Mouse (Mus musculus) CH12.LX (cell line): ENCODE measurements around the gene Gm826. TPM values are rescaled to one million over a fixed set of nuclear protein-coding genes. Genes with fewer than 3 reads are reported as not detected.

Source experiments
- DNase-seq: peaks from one replicate; pipeline ENCODE4 v3.0.0-alpha.2; 2013; ENCODE audit errors: extremely low read depth
- H3K27ac ChIP-seq: 2 replicates; pipeline ENCODE4 v1.5.1; 2012; ENCODE audit warnings: low read depth, mild to moderate bottlenecking, control low read depth, moderate library complexity; ENCODE audit not compliant: insufficient read depth
- H3K27me3 ChIP-seq: replicated peaks from 2 replicates; pipeline ENCODE3; 2012; ENCODE audit warnings: inconsistent platforms
- H3K36me3 ChIP-seq, 2 experiments: replicated peaks in 1 of 2; 2 replicates each; pipeline versions ENCODE3 to v1.6.1; 2012; ENCODE audit warnings: inconsistent platforms in 1 of 2, low read length in 1 of 2, mild to moderate bottlenecking in 1 of 2, mixed read lengths in 1 of 2, moderate library complexity in 1 of 2; ENCODE audit not compliant: control insufficient read depth in 1 of 2, insufficient read depth in 1 of 2
- H3K4me1 ChIP-seq, 2 experiments: 2 replicates each; pipeline ENCODE4 v1.6.1; 2012; ENCODE audit warnings: inconsistent platforms in 1 of 2, moderate library complexity in 1 of 2; ENCODE audit not compliant: insufficient read depth in 2 of 2, control insufficient read depth in 1 of 2
- H3K4me2 ChIP-seq: 2 replicates; pipeline ENCODE4 v1.6.1; 2012; ENCODE audit warnings: low read depth, mild to moderate bottlenecking, control low read depth; ENCODE audit not compliant: poor library complexity, insufficient read depth, severe bottlenecking
- H3K4me3 ChIP-seq, 3 experiments: fragments of 150-350 bp in 1 of 3; sonication (generic) in 1 of 3; replicated peaks in 1 of 3; 2 replicates each; pipeline versions ENCODE3 to v1.5.1; 2011 to 2012; ENCODE audit warnings: low read depth in 2 of 3, low read length in 2 of 3, mild to moderate bottlenecking in 2 of 3, moderate library complexity in 2 of 3, control low read depth in 1 of 3, improper control_type of control experiment in 1 of 3, inconsistent platforms in 1 of 3, mixed read lengths in 1 of 3; ENCODE audit not compliant: poor library complexity in 1 of 3
- H3K79me2 ChIP-seq: replicated peaks from 2 replicates; pipeline ENCODE4 v1.6.1; 2012; ENCODE audit warnings: mild to moderate bottlenecking, moderate library complexity; ENCODE audit not compliant: control insufficient read depth, poor library complexity, insufficient read depth, severe bottlenecking; ENCODE audit errors: extremely low read depth
- H3K9ac ChIP-seq: 2 replicates; pipeline ENCODE4 v1.6.1; 2012; ENCODE audit warnings: low read depth, mild to moderate bottlenecking, control low read depth, moderate library complexity; ENCODE audit not compliant: insufficient read depth
- H3K9me3 ChIP-seq: replicated peaks from 2 replicates; pipeline ENCODE3; 2012; ENCODE audit warnings: low read length, inconsistent platforms, mixed read lengths
- CHD1 ChIP-seq: IDR thresholded peaks from 2 replicates; pipeline ENCODE4 v1.6.1; 2012; ENCODE audit warnings: low read depth, low read length, improper control_type of control experiment, inconsistent platforms
- CHD2 ChIP-seq: IDR thresholded peaks from 2 replicates; pipeline ENCODE4 v1.6.1; 2011; ENCODE audit warnings: low read length, improper control_type of control experiment
- CTCF ChIP-seq, 2 experiments: IDR thresholded peaks in 1 of 2; conservative IDR thresholded peaks in 1 of 2; 2 replicates each; pipeline ENCODE4 v1.5.1; 2011 to 2012; ENCODE audit warnings: low read depth in 2 of 2, low read length in 2 of 2, improper control_type of control experiment in 1 of 2, inconsistent platforms in 1 of 2, mild to moderate bottlenecking in 1 of 2, moderate library complexity in 1 of 2
- ETS1 ChIP-seq: conservative IDR thresholded peaks from 2 replicates; pipeline ENCODE4 v1.6.1; 2012; ENCODE audit warnings: low read depth, mild to moderate bottlenecking, inconsistent platforms, low read length, improper control_type of control experiment, moderate library complexity
- GABPA ChIP-seq: IDR thresholded peaks from 2 replicates; pipeline ENCODE4 v1.6.1; 2012; ENCODE audit warnings: low read depth, low read length, improper control_type of control experiment, inconsistent platforms; ENCODE audit not compliant: insufficient replicate concordance
- IRF4 ChIP-seq: IDR thresholded peaks from 2 replicates; pipeline ENCODE4 v1.6.1; 2014; ENCODE audit warnings: low read depth, mild to moderate bottlenecking, inconsistent platforms, low read length, improper control_type of control experiment
- JUN ChIP-seq: IDR thresholded peaks from 2 replicates; pipeline ENCODE4 v1.6.1; 2011; ENCODE audit warnings: low read depth, mild to moderate bottlenecking, low read length, improper control_type of control experiment, moderate library complexity; ENCODE audit not compliant: insufficient read depth
- MAFK ChIP-seq: IDR thresholded peaks from 2 replicates; pipeline ENCODE4 v1.6.1; 2011; ENCODE audit warnings: low read length, improper control_type of control experiment; ENCODE audit not compliant: insufficient replicate concordance
- MAX ChIP-seq: IDR thresholded peaks from 2 replicates; pipeline ENCODE4 v1.6.1; 2011; ENCODE audit warnings: low read length, improper control_type of control experiment
- MEF2A ChIP-seq: IDR thresholded peaks from 2 replicates; pipeline ENCODE4 v1.6.1; 2014; ENCODE audit warnings: low read depth, mild to moderate bottlenecking, inconsistent platforms, low read length, improper control_type of control experiment, borderline replicate concordance
- MXI1 ChIP-seq: IDR thresholded peaks from 2 replicates; pipeline ENCODE4 v1.6.1; 2011; ENCODE audit warnings: mild to moderate bottlenecking, low read depth, low read length, improper control_type of control experiment
- NELFE ChIP-seq: IDR thresholded peaks from 2 replicates; pipeline ENCODE4 v1.6.1; 2011; ENCODE audit warnings: low read depth, low read length, improper control_type of control experiment
- NRF1 ChIP-seq: IDR thresholded peaks from 2 replicates; pipeline ENCODE4 v1.6.1; 2014; ENCODE audit warnings: low read depth, mild to moderate bottlenecking, inconsistent platforms, low read length, improper control_type of control experiment, moderate library complexity
- POLR2A ChIP-seq: IDR thresholded peaks from 2 replicates; pipeline ENCODE4 v1.6.1; 2011; ENCODE audit warnings: low read depth, mild to moderate bottlenecking, improper control_type of control experiment, low read length
- POLR2AphosphoS2 ChIP-seq: IDR thresholded peaks from 2 replicates; pipeline ENCODE4 v1.6.1; 2011; ENCODE audit warnings: low read depth, low read length, improper control_type of control experiment
- RAD21 ChIP-seq: IDR thresholded peaks from 2 replicates; pipeline ENCODE4 v1.6.1; 2011; ENCODE audit warnings: low read depth, mild to moderate bottlenecking, low read length, improper control_type of control experiment, moderate library complexity
- RCOR1 ChIP-seq: conservative IDR thresholded peaks from 2 replicates; pipeline ENCODE4 v1.6.1; 2012; ENCODE audit warnings: low read depth, mild to moderate bottlenecking, inconsistent platforms, low read length, improper control_type of control experiment
- SIN3A ChIP-seq: IDR thresholded peaks from 2 replicates; pipeline ENCODE4 v1.6.1; 2012; ENCODE audit warnings: low read length, improper control_type of control experiment, inconsistent platforms
- SMC3 ChIP-seq: IDR thresholded peaks from 2 replicates; pipeline ENCODE4 v1.6.1; 2011; ENCODE audit warnings: low read depth, low read length, improper control_type of control experiment
- TBP ChIP-seq: conservative IDR thresholded peaks from 2 replicates; pipeline ENCODE4 v1.6.1; 2011; ENCODE audit warnings: low read depth, low read length, improper control_type of control experiment
- UBTF ChIP-seq: IDR thresholded peaks from 2 replicates; pipeline ENCODE4 v1.6.1; 2012; ENCODE audit warnings: low read depth, mild to moderate bottlenecking, inconsistent platforms, low read length, improper control_type of control experiment, moderate library complexity
- USF1 ChIP-seq: IDR thresholded peaks from 2 replicates; pipeline ENCODE4 v1.6.1; 2014; ENCODE audit warnings: low read depth, mild to moderate bottlenecking, inconsistent platforms, low read length, improper control_type of control experiment
- ZC3H11A ChIP-seq: IDR thresholded peaks from 2 replicates; pipeline ENCODE4 v1.6.1; 2012; ENCODE audit warnings: low read depth, mild to moderate bottlenecking, inconsistent platforms, low read length, improper control_type of control experiment
- ZKSCAN1 ChIP-seq: IDR thresholded peaks from 2 replicates; pipeline ENCODE4 v1.6.1; 2012; ENCODE audit warnings: low read depth, inconsistent platforms, low read length, improper control_type of control experiment, borderline replicate concordance
- ZNF384 ChIP-seq: IDR thresholded peaks from 2 replicates; pipeline ENCODE4 v1.6.1; 2012; ENCODE audit warnings: low read depth, low read length, improper control_type of control experiment, inconsistent platforms
- dilution Hi-C: fragments of 300-500 bp; cut with MboI; formaldehyde crosslinking; loops from 2 replicates; pipeline ENCODE4 v1.14.3; 2020; ENCODE audit warnings: low sequenced_read_pairs; ENCODE audit not compliant: extremely low pct_unique_long_range_greater_than_20kb, extremely low pct_ligation_motif_present
- in situ Hi-C: fragments of 300-500 bp; cut with MboI; formaldehyde crosslinking; loops from 3 replicates; pipeline ENCODE4 v1.14.3; 2019; ENCODE audit warnings: low sequenced_read_pairs, low pct_ligation_motif_present, low pct_unique_long_range_greater_than_20kb, mixed read lengths
- polyA plus RNA-seq: library from polyadenylated mRNA; unstranded; fragments of >175 nt; gene quantifications from 2 replicates; pipeline ENCODE4 v1.2.1, GENCODE M21; 2012; ENCODE audit warnings: low read depth; ENCODE audit not compliant: insufficient read length
- total RNA-seq, 2 experiments: library from RNA; depleted of rRNA; stranded (reverse); fragments of 300-350 nt in 1 of 2; fragments of >200 nt in 1 of 2; gene quantifications; 2 replicates each; pipeline ENCODE4 v1.2.3; 2012 to 2014

Gene Gm826
- total and polyA plus RNA-seq, 3 experiments = 0.32 TPM; not detected in 2

DNA sequence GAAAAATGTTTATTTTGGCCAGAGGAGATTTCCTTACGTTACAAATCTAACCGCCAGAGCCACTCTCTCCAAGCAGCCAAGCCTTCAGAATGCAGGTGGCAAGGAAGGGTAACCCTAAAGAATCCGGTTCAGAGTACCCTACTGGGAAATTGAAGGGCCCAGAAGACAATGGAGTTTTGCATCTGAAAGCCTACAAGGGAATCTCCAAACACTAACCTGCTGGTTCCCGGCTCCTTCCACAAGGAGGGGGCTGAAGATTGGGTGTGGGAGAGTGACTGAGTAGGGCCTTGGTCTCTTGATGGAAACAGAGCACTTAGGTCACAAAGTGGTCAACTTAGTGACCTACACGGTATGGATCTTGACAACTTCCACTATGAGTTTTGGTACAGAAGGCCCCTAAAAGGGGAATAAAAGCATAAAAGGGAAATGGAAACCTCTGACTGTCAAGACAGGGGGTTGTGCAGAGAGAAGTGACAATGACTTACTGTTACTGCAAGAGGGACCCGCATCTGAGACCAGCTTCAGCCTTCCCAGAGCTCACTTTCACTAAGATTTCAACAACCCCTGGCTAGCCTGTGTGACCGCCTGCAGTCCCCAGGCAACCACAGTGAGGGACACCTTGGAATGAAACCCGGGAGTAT, 26.4 kb upstream of the Gm826 start:
- no peak for DNase-seq
- in situ Hi-C loops (loop anchor here (25.0 kb wide), 1 partner anchor 298 kb away; no protein-coding TSS in a partner anchor), dilution Hi-C loops (no loop called here)
- no peaks in the 10 kb centered on the region for H3K9me3 ChIP-seq
- no peak overlapping the region for H3K4me3 ChIP-seq
- no peak for TF ChIP-seq ZKSCAN1
- no peak overlapping the region for H3K9ac ChIP-seq
- no peak overlapping the region for H3K27ac ChIP-seq
- peaks cover 29% of the 10 kb centered on the region for H3K27me3 ChIP-seq
- no peaks in the 10 kb centered on the region for H3K36me3 ChIP-seq
- no peak overlapping the region for H3K4me2 ChIP-seq
- no peaks in the 10 kb centered on the region for H3K79me2 ChIP-seq
- no peaks in the 10 kb centered on the region for H3K4me1 ChIP-seq

DNA sequence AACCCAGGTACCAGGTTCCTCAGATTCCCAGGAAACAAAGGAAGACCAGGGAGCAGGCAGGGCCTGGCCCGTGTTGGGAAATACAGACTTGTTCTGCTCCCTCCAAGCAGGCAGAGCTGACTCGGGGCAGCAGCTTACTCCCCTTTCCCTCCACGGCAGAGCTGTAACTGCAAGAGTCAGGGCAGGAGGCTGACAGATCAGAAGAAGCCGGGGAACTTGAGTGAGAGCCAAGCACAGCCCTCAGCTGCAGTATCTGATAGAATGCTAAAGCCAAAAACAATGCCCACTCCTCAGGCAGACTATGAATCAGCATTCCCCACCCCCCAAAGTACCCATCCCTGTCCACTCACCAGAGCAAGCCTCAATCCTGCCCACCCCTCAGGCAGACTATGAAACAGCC, 24.9 kb upstream of the Gm826 start:
- peaks cover 25% of the 10 kb centered on the region for H3K27me3 ChIP-seq
- no peak overlapping the region for H3K4me2 ChIP-seq
- dilution Hi-C loops (no loop called here), in situ Hi-C loops (loop anchor here (25.0 kb wide), 1 partner anchor 297 kb away; no protein-coding TSS in a partner anchor)
- H3K9ac ChIP-seq = no peak overlapping the region
- no peaks in the 10 kb centered on the region for H3K9me3 ChIP-seq
- H3K27ac ChIP-seq = no peak overlapping the region
- TF ChIP-seq CHD1 (no peak), POLR2A (no peak), MXI1 (no peak), SMC3 (no peak), TBP (no peak), SIN3A (no peak), GABPA (no peak), NRF1 (no peak), ETS1 (no peak), CTCF (conservative IDR thresholded peaks at IDR 0.05 in 1 of 2, IDR thresholded peaks at IDR 0.05 in 1 of 2; ENCODE audit: low read depth in 2 of 2, low read length in 2 of 2) (no peak), USF1 (no peak), RAD21 (no peak)
- H3K36me3 ChIP-seq = no peaks in the 10 kb centered on the region
- no peak for DNase-seq
- H3K79me2 ChIP-seq = no peaks in the 10 kb centered on the region
- H3K4me3 ChIP-seq = no peak overlapping the region
- H3K4me1 ChIP-seq = peaks cover 0 to under 1% of the 10 kb centered on the region in 2 experiments; a peak in 2 of 4 replicates

DNA sequence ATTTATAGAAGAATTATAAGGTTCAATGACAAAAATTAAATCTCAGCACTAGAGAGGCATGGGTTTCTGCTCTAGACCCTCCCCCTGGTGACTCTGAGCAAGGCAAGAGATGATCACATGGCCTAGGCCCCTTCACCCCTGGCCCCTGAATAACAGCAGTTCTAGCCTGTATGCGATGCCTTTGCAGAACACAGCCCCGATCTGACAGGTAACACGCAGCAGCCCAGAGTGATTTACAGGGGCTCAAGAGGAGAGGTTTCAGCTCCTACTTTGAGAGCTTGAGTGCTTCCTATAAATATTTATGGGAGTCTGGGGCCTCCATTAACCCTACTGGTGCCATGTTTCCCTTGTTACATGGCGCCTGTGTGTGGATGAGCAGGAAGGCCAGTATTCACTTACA, 23.5 kb upstream of the Gm826 start:
- Histone ChIP-seq H3K9ac (no peak overlapping the region), H3K4me2 (no peak overlapping the region), H3K27ac (no peak overlapping the region), H3K4me1 (peaks cover 0 to 5% of the 10 kb centered on the region in 2 experiments; a peak in 2 of 4 replicates), H3K9me3 (no peaks in the 10 kb centered on the region), H3K36me3 (no peaks in the 10 kb centered on the region), H3K27me3 (peaks cover 16% of the 10 kb centered on the region), H3K79me2 (no peaks in the 10 kb centered on the region), H3K4me3 (no peak overlapping the region)
- dilution Hi-C loops (no loop called here), in situ Hi-C loops (loop anchor here (25.0 kb wide), 1 partner anchor 295 kb away; no protein-coding TSS in a partner anchor)
- no peak for DNase-seq
- TF ChIP-seq CHD2 (no peak), NELFE (no peak), RCOR1 (no peak), MAFK (no peak), UBTF (no peak), CTCF (conservative IDR thresholded peaks at IDR 0.05 in 1 of 2, IDR thresholded peaks at IDR 0.05 in 1 of 2; ENCODE audit: low read depth in 2 of 2, low read length in 2 of 2) (no peak), ZKSCAN1 (no peak), NRF1 (no peak), CHD1 (no peak), MAX (no peak), IRF4 (no peak), ZNF384 (no peak), MXI1 (no peak), ZC3H11A (no peak), POLR2AphosphoS2 (no peak), MEF2A (no peak), SIN3A (no peak), JUN (no peak)
